Mouse (Mus musculus): ENCODE results near the gene Homer3.

The Homer3 gene

GRCm38 (mm10) chr8:70332878-70333202 lies 50.2 kb downstream of the Homer3 start:
- DNase-seq (ENCODE audit: low spot score in 2 of 2) = no peak

- no peak for DNase-seq (ENCODE audit: low spot score in 2 of 2)
Measured at GRCm38 (mm10) chr8:70338931-70339330, 56.3 kb downstream of the Homer3 start.

GRCm38 (mm10) chr8:70340659-70341058 lies 58.0 kb downstream of the Homer3 start:
- no peak for DNase-seq (ENCODE audit: low spot score in 2 of 2)

GRCm38 (mm10) chr8:70342007-70342406 lies 59.4 kb downstream of the Homer3 start:
- no peak for DNase-seq (ENCODE audit: low spot score in 2 of 2)

GRCm38 (mm10) chr8:70343076-70343475 lies 60.4 kb downstream of the Homer3 start:
- DNase-seq (ENCODE audit: low spot score in 2 of 2) = no peak

- DNase-seq (ENCODE audit: low spot score in 2 of 2) = no peak
Measured at GRCm38 (mm10) chr8:70343696-70344095, 61.1 kb downstream of the Homer3 start.
